Comparison of ENCODE assay signal across 21 mouse cellular contexts in genomic region chr17:61058471-61058870, GRCm38 (mm10).
DNase-seq lines count a peak whose midpoint lies in the region; TF ChIP-seq lines count a peak whose summit lies in the region.
"Had no signal": no experiment of that assay in that cellular context is flagged by ENCODE, and none has a peak within 500 bp of the region (broad histone marks: within the 10 kb centered on the region; RNA-seq: fewer than 3 reads in every experiment).

No protein-coding gene starts in this region.

- H3K27ac ChIP-seq in liver, adult 2 months (replicated peaks; ENCODE audit: insufficient read depth, low read depth, low read length) = no peak overlapping the region

- no peak for TF ChIP-seq CTCF in liver, adult 2 months (IDR thresholded peaks at IDR 0.05; ENCODE audit: low read depth, low read length)

- DNase-seq in adrenal gland, postnatal 10 days = peak; percentile 19
- no peak for DNase-seq in adrenal gland, adult (ENCODE audit: inconsistent age in 2 of 2, low spot score in 1 of 2)
- peak; percentile 90 for DNase-seq in liver, adult 2 months (ENCODE audit: extremely low read depth, low read depth, low spot score)
- DNase-seq in liver = no peak
- peak; percentile 11 for DNase-seq in adipocyte (ENCODE audit: low spot score)
- DNase-seq in gastrocnemius, postnatal 4 days (ENCODE audit: low spot score in 2 of 2) = no peak
- DNase-seq: adrenal gland, adult 2 months; adrenal gland, adult 8-10 months; adrenal gland, postnatal 14 days; adrenal gland, postnatal 25 days; adrenal gland, postnatal 36 days; B cell, adult 2 months; cerebellum, adult 11 months; cerebellum, adult 11-12 months; cerebellum, adult 18-20 months; cerebellum, adult 2 months; cerebellum, adult 8-10 months; cerebellum, adult 9-10 months had no signal

- H3K36me3 ChIP-seq in liver, adult 2 months (ENCODE audit: control insufficient read depth, insufficient read depth, low read length) = no peaks in the 10 kb centered on the region
- H3K36me3 ChIP-seq: G1E had no signal

- 38% methylated on average over 2 of the region's 2 CpGs for WGBS in liver, adult 2 months

- no peak overlapping the region for H3K9ac ChIP-seq in liver, adult 2 months (ENCODE audit: low read depth, low read length)

- no peaks in the 10 kb centered on the region for H3K4me1 ChIP-seq in liver, adult 2 months (ENCODE audit: control insufficient read depth, insufficient read depth, low read length)

- no peaks in the 10 kb centered on the region for H3K27me3 ChIP-seq in liver, adult 2 months (ENCODE audit: control insufficient read depth, insufficient read depth, low read length)
- H3K27me3 ChIP-seq: CH12.LX, Patski had no signal

- H3K4me3 ChIP-seq in liver, adult 2 months (ENCODE audit: insufficient read depth, low read depth, low read length) = no peak overlapping the region

- no peak for TF ChIP-seq POLR2A in liver, adult 2 months (IDR thresholded peaks at IDR 0.05; ENCODE audit: extremely low read depth, insufficient read depth, low read length)

- no peaks in the 10 kb centered on the region for H3K79me2 ChIP-seq in liver, adult 2 months (ENCODE audit: control insufficient read depth, insufficient read depth, low read length)

Comparison
In these comparisons a context has a peak if more than half of its experiments do, and no peak if none do; other contexts are left out.
1. DNase-seq: peak in adrenal gland, postnatal 10 days (single experiment), liver, adult 2 months (single experiment) and adipocyte (single experiment); none in adrenal gland, adult (0 of 2), liver (single experiment) and gastrocnemius, postnatal 4 days (0 of 2).